Mouse (Mus musculus) MEL (cell line): Measurements from ENCODE around the gene Adamtsl1. TPM values are rescaled to one million over a fixed set of nuclear protein-coding genes. Genes with fewer than 3 reads are reported as not detected.

Experiments
- DNase-seq: peaks from one replicate; pipeline ENCODE4 v3.0.0; 2011; ENCODE audit warnings: low read depth, low spot score
- H3K27ac ChIP-seq: 2 replicates; pipeline ENCODE4 v1.5.1; 2012; ENCODE audit warnings: low read depth, mild to moderate bottlenecking, control low read depth, low read length, moderate library complexity; ENCODE audit not compliant: control insufficient read depth
- H3K27me3 ChIP-seq, 2 experiments: fragments of 150-350 bp in 1 of 2; sonication (generic) in 1 of 2; 2 replicates each; pipeline ENCODE4 v1.6.1; 2012; ENCODE audit warnings: low read length in 2 of 2, mild to moderate bottlenecking in 2 of 2, improper control_type of control experiment in 1 of 2, moderate library complexity in 1 of 2; ENCODE audit not compliant: insufficient read depth in 2 of 2, control insufficient read depth in 1 of 2
- H3K36me3 ChIP-seq, 2 experiments: 2 replicates each; pipeline ENCODE4 v1.6.1; 2012 to 2014; ENCODE audit warnings: low read length in 2 of 2, improper control_type of control experiment in 1 of 2, inconsistent platforms in 1 of 2, mild to moderate bottlenecking in 1 of 2; ENCODE audit not compliant: insufficient read depth in 2 of 2, control insufficient read depth in 1 of 2
- H3K4me1 ChIP-seq, 2 experiments: fragments of 150-350 bp in 1 of 2; sonication (generic) in 1 of 2; 2 replicates each; pipeline ENCODE4 v1.6.1; 2012; ENCODE audit warnings: low read length in 2 of 2, improper control_type of control experiment in 1 of 2, mild to moderate bottlenecking in 1 of 2; ENCODE audit not compliant: insufficient read depth in 2 of 2, control insufficient read depth in 1 of 2
- H3K4me3 ChIP-seq, 2 experiments: fragments of 150-350 bp in 1 of 2; sonication (generic) in 1 of 2; 2 replicates each; pipeline ENCODE4 v1.5.1; 2012; ENCODE audit warnings: low read depth in 2 of 2, low read length in 2 of 2, mild to moderate bottlenecking in 2 of 2, moderate library complexity in 2 of 2, control low read depth in 1 of 2, improper control_type of control experiment in 1 of 2; ENCODE audit not compliant: control insufficient read depth in 1 of 2, insufficient read depth in 1 of 2
- H3K79me2 ChIP-seq: 2 replicates; pipeline ENCODE4 v1.6.1; 2012; ENCODE audit warnings: mild to moderate bottlenecking, low read length, moderate library complexity; ENCODE audit not compliant: control insufficient read depth, poor library complexity, insufficient read depth
- H3K9ac ChIP-seq: 2 replicates; pipeline ENCODE4 v1.6.1; 2012; ENCODE audit warnings: low read depth, mild to moderate bottlenecking, control low read depth, low read length, moderate library complexity; ENCODE audit not compliant: control insufficient read depth, poor library complexity, severe bottlenecking
- H3K9me3 ChIP-seq: fragments of 150-350 bp; sonication (generic); replicated peaks from 2 replicates; pipeline ENCODE4 v1.6.1; 2012; ENCODE audit warnings: mild to moderate bottlenecking, low read length, improper control_type of control experiment, moderate library complexity; ENCODE audit not compliant: insufficient read depth
- BHLHE40 ChIP-seq: IDR thresholded peaks from 2 replicates; pipeline ENCODE4 v1.6.1; 2012; ENCODE audit warnings: low read depth, mild to moderate bottlenecking, inconsistent platforms, low read length, improper control_type of control experiment, borderline replicate concordance
- CHD1 ChIP-seq: IDR thresholded peaks from 2 replicates; pipeline ENCODE4 v1.6.1; 2012; ENCODE audit warnings: low read depth, mild to moderate bottlenecking, inconsistent platforms, low read length, improper control_type of control experiment
- CHD2 ChIP-seq: IDR thresholded peaks from 2 replicates; pipeline ENCODE4 v1.6.1; 2011; ENCODE audit warnings: low read length, improper control_type of control experiment
- EP300 ChIP-seq, 2 experiments: IDR thresholded peaks; 2 replicates each; pipeline ENCODE4 v1.6.1; 2011; ENCODE audit warnings: improper control_type of control experiment in 2 of 2, low read length in 2 of 2, low read depth in 1 of 2, mild to moderate bottlenecking in 1 of 2
- ETS1 ChIP-seq: IDR thresholded peaks from 2 replicates; pipeline ENCODE4 v1.6.1; 2012; ENCODE audit warnings: low read depth, mild to moderate bottlenecking, inconsistent platforms, low read length, improper control_type of control experiment, moderate library complexity
- GABPA ChIP-seq: IDR thresholded peaks from 2 replicates; pipeline ENCODE4 v1.6.1; 2012; ENCODE audit warnings: low read depth, mild to moderate bottlenecking, inconsistent platforms, low read length, improper control_type of control experiment, moderate library complexity
- GATA1 ChIP-seq: IDR thresholded peaks from 2 replicates; pipeline ENCODE4 v1.6.1; 2011; ENCODE audit warnings: low read depth, low read length, improper control_type of control experiment
- JUND ChIP-seq: IDR thresholded peaks from 2 replicates; pipeline ENCODE4 v1.6.1; 2011; ENCODE audit warnings: low read depth, mild to moderate bottlenecking, improper control_type of control experiment, low read length
- MAFK ChIP-seq: IDR thresholded peaks from 2 replicates; pipeline ENCODE4 v1.6.1; 2011; ENCODE audit warnings: low read depth, mild to moderate bottlenecking, low read length, improper control_type of control experiment, borderline replicate concordance
- MAX ChIP-seq: IDR thresholded peaks from 2 replicates; pipeline ENCODE4 v1.6.1; 2011; ENCODE audit warnings: low read length, improper control_type of control experiment
- MYB ChIP-seq: IDR thresholded peaks from 2 replicates; pipeline ENCODE4 v1.6.1; 2011; ENCODE audit warnings: mild to moderate bottlenecking, low read depth, low read length, improper control_type of control experiment
- MYC ChIP-seq: IDR thresholded peaks from 2 replicates; pipeline ENCODE4 v1.6.1; 2011; ENCODE audit warnings: low read depth, mild to moderate bottlenecking, low read length, improper control_type of control experiment, moderate library complexity
- POLR2A ChIP-seq, 2 experiments: IDR thresholded peaks; 2 replicates each; pipeline ENCODE4 v1.6.1; 2011 to 2012; ENCODE audit warnings: low read length in 2 of 2, mild to moderate bottlenecking in 2 of 2, control low read depth in 1 of 2, improper control_type of control experiment in 1 of 2, low read depth in 1 of 2, moderate library complexity in 1 of 2; ENCODE audit not compliant: control insufficient read depth in 1 of 2, insufficient read depth in 1 of 2, poor library complexity in 1 of 2
- POLR2AphosphoS2 ChIP-seq: IDR thresholded peaks from 2 replicates; pipeline ENCODE4 v1.6.1; 2011; ENCODE audit warnings: low read length, improper control_type of control experiment
- RAD21 ChIP-seq: IDR thresholded peaks from 2 replicates; pipeline ENCODE4 v1.6.1; 2011; ENCODE audit warnings: mild to moderate bottlenecking, low read depth, low read length, improper control_type of control experiment
- TAL1 ChIP-seq: IDR thresholded peaks from 2 replicates; pipeline ENCODE4 v1.6.1; 2012; ENCODE audit warnings: mild to moderate bottlenecking, inconsistent platforms, low read length, moderate library complexity, mixed read lengths
- USF2 ChIP-seq, 2 experiments: IDR thresholded peaks; 2 replicates each; pipeline ENCODE4 v1.6.1; 2011 to 2012; ENCODE audit warnings: improper control_type of control experiment in 2 of 2, low read length in 2 of 2, borderline replicate concordance in 1 of 2, inconsistent platforms in 1 of 2, low read depth in 1 of 2, mild to moderate bottlenecking in 1 of 2; ENCODE audit not compliant: insufficient read depth in 1 of 2
- ZKSCAN1 ChIP-seq: IDR thresholded peaks from 2 replicates; pipeline ENCODE4 v1.6.1; 2012; ENCODE audit warnings: low read depth, mild to moderate bottlenecking, inconsistent platforms, low read length, improper control_type of control experiment, moderate library complexity
- polyA plus RNA-seq, 2 experiments: library from polyadenylated mRNA; stranded (reverse) in 1 of 2; unstranded in 1 of 2; fragments of >175 nt in 1 of 2; fragments of >200 nt in 1 of 2; gene quantifications; 2 replicates each; pipeline versions ENCODE4 v1.2.1 to v1.2.4; 2012; ENCODE audit warnings: low replicate concordance in 2 of 2, low read depth in 1 of 2; ENCODE audit not compliant: insufficient read length in 2 of 2, insufficient read depth in 1 of 2, missing spikeins in 1 of 2
- total RNA-seq: library from RNA; depleted of rRNA; stranded (reverse); fragments of 300-350 nt; gene quantifications from 2 replicates; pipeline ENCODE4 v1.2.3, GENCODE M21; 2012

Gene Adamtsl1
- total and polyA plus RNA-seq, 3 experiments: not detected

DNA sequence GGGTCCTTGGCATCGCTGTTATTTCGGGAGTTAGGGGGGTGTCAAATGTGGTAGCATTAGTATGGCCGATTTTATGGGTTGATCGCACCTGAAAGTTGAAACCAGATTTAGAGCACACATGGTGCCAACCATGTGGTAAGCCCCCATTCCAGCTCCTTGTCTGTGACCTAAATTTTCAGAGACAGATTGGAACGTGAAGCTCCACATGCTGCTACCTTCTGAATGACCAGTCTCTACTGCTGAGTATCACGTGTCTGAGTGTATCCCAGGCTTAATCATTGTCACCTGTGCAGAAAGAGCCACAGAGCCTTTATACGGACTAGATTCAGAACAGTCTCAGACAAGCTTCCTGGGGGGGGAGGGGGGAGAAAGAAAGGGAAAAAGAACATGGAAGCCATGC, 339.4 kb downstream of the Adamtsl1 start:
- Histone ChIP-seq H3K27ac (no peak overlapping the region), H3K4me3 (no peak overlapping the region), H3K9me3 (no peaks in the 10 kb centered on the region), H3K36me3 (no peaks in the 10 kb centered on the region), H3K27me3 (no peaks in the 10 kb centered on the region), H3K79me2 (no peaks in the 10 kb centered on the region), H3K9ac (no peak overlapping the region), H3K4me1 (no peaks in the 10 kb centered on the region)
- TF ChIP-seq CHD2 (no peak), POLR2A (IDR thresholded peaks at IDR 0.05; ENCODE audit: control insufficient read depth in 1 of 2, insufficient read depth in 1 of 2, low read depth in 1 of 2, low read length in 2 of 2, poor library complexity in 1 of 2) (no peak), MAX (no peak), CHD1 (no peak), TAL1 (no peak), BHLHE40 (no peak), MYC (no peak), RAD21 (no peak), GABPA (no peak)
- DNase-seq: no peak

DNA sequence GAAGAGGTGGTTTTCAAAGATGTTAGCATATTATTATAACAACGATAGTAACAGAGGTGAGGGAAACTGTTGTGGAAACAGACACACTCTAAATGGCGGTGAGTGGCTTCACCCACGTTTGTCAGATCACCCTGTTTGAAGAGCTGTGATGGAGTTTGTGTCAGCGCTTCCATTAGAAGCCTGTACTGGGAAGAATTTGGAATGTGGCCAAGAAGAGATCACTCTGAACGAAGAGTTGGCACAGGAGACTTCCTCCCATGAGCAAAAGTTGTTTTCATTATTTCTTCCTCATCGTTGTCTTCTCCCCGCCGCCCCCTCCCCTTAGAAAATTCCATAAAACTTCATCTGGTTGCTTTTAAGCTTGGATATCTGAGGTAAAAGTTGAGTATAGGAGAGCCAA, 340.5 kb downstream of the Adamtsl1 start:
- Histone ChIP-seq H3K27me3 (no peaks in the 10 kb centered on the region), H3K4me3 (no peak overlapping the region), H3K9ac (no peak overlapping the region), H3K4me1 (no peaks in the 10 kb centered on the region), H3K27ac (no peak overlapping the region), H3K79me2 (no peaks in the 10 kb centered on the region), H3K9me3 (no peaks in the 10 kb centered on the region), H3K36me3 (no peaks in the 10 kb centered on the region)
- no peak for DNase-seq
- TF ChIP-seq GATA1 (no peak), EP300 (IDR thresholded peaks at IDR 0.05; ENCODE audit: low read depth in 1 of 2, low read length in 2 of 2) (no peak), POLR2AphosphoS2 (no peak), ZKSCAN1 (no peak), MAFK (no peak)

DNA sequence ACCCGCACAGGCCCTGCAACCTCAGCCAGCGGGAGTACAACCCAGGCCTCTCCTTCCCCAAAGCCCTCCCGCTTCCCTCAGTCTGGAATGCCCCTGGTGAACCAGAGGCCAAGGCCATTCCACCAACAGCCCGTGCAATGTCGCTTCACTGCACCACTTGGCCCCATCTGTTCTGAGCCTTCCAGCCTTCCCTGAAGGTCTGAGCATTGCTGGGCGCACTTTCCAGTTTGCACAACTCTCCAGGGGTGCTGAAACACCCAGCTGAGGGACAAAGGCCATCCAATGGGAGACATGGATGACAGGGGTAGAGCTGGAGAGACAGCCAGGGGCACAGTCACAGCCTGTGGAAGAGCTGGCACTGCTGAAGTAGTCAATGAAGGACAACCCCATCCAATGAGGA, 365.4 kb downstream of the Adamtsl1 start:
- H3K36me3 ChIP-seq: no peaks in the 10 kb centered on the region
- no peak overlapping the region for H3K9ac ChIP-seq
- no peaks in the 10 kb centered on the region for H3K4me1 ChIP-seq
- H3K27me3 ChIP-seq: no peaks in the 10 kb centered on the region
- no peak overlapping the region for H3K27ac ChIP-seq
- no peak overlapping the region for H3K4me3 ChIP-seq
- DNase-seq: no peak
- no peak for TF ChIP-seq USF2 (IDR thresholded peaks at IDR 0.05; ENCODE audit: borderline replicate concordance in 1 of 2, insufficient read depth in 1 of 2, low read depth in 1 of 2, low read length in 2 of 2)
- no peak for TF ChIP-seq MAFK
- TF ChIP-seq ETS1: no peak
- no peak for TF ChIP-seq JUND
- no peak for TF ChIP-seq MAX
- no peak for TF ChIP-seq MYB
- no peak for TF ChIP-seq BHLHE40
- no peaks in the 10 kb centered on the region for H3K79me2 ChIP-seq
- no peaks in the 10 kb centered on the region for H3K9me3 ChIP-seq
